Comparison of ENCODE assay signal across 17 mouse cellular contexts in the genomic region with DNA sequence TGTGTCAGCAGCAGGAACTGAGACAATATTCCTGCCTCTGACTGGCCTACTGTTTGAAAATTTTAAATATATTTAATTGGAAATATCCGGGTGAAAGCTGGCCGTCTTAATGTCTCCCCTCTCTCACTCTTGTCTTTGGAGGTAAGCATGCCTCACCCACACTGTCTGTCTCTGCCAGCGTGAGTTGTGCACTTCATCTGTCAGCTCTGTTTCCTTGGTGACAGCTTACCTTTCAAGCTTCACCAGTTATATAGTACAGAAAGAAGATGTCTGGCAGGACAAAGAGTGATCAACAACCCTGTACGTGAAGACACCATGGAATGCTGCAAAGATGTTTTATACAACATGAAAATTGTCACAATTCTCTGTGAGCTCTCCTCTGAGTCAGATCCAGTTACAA.
"Had no signal": no experiment of that assay in that cellular context is flagged by ENCODE, and none has a peak within 500 bp of the region (broad histone marks: within the 10 kb centered on the region; RNA-seq: fewer than 3 reads in every experiment).

No protein-coding gene starts in this region.

- H3K4me3 ChIP-seq: kidney, embryonic 15.5 days; left cerebral cortex, adult 2 months; liver, embryonic 13.5 days; neural tube, embryonic 12.5 days; neural tube, embryonic 15.5 days; stomach, embryonic 15.5 days had no signal

- H3K9me3 ChIP-seq: kidney, embryonic 15.5 days; liver, embryonic 13.5 days; neural tube, embryonic 12.5 days; neural tube, embryonic 15.5 days; stomach, embryonic 15.5 days had no signal

- DNase-seq: kidney, adult 8-10 months; kidney, postnatal 10 days; kidney, postnatal 36 days; layer of hippocampus, postnatal 36 days; liver, embryonic 13.5 days; lung, adult 2 months; lung, postnatal 14 days; lung, postnatal 4 days; right cerebral cortex, adult 18-20 months; right cerebral cortex, postnatal 14 days; spleen, adult 18-20 months; thymus, postnatal 25 days had no signal

- H3K36me3 ChIP-seq: kidney, embryonic 15.5 days; liver, embryonic 13.5 days; neural tube, embryonic 12.5 days; neural tube, embryonic 15.5 days; stomach, embryonic 15.5 days had no signal

- H3K9ac ChIP-seq: kidney, embryonic 15.5 days; liver, embryonic 13.5 days; neural tube, embryonic 12.5 days; neural tube, embryonic 15.5 days; stomach, embryonic 15.5 days had no signal

- H3K4me2 ChIP-seq: kidney, embryonic 15.5 days; liver, embryonic 13.5 days; neural tube, embryonic 12.5 days; neural tube, embryonic 15.5 days; stomach, embryonic 15.5 days had no signal

- H3K27me3 ChIP-seq: kidney, embryonic 15.5 days; liver, embryonic 13.5 days; neural tube, embryonic 12.5 days; neural tube, embryonic 15.5 days; stomach, embryonic 15.5 days had no signal

- H3K4me1 ChIP-seq: kidney, embryonic 15.5 days; liver, embryonic 13.5 days; neural tube, embryonic 12.5 days; neural tube, embryonic 15.5 days; stomach, embryonic 15.5 days had no signal

- H3K27ac ChIP-seq: kidney, embryonic 15.5 days; left cerebral cortex, adult 2 months; liver, embryonic 13.5 days; neural tube, embryonic 12.5 days; neural tube, embryonic 15.5 days; stomach, embryonic 15.5 days had no signal
